Mouse (Mus musculus) liver, embryonic 12.5 days (tissue): ENCODE measurements at regions not wholly inside any gene's neighbourhood (a gene's known extent, or its start where the extent isn't known, plus 50 kb on each side); places are given as distances from the start of the nearest gene placed in this dataset.

Experiments used
- ATAC-seq: fragments of 200-750 bp; cut with Nextera tagmentation; 2 replicates; pipeline ENCODE4 v1.8.0; 2017; ENCODE audit warnings: moderate number of reproducible peaks, mild to moderate bottlenecking, moderate library complexity
- H3K27ac ChIP-seq: fragments of 300-500 bp; sonication (generic); 2 replicates; pipeline ENCODE4 v1.5.1; 2016; ENCODE audit warnings: mild to moderate bottlenecking
- H3K27me3 ChIP-seq: fragments of 300-500 bp; sonication (generic); replicated peaks from 2 replicates; pipeline ENCODE4 v1.6.1; 2016; ENCODE audit warnings: mild to moderate bottlenecking, moderate library complexity
- H3K36me3 ChIP-seq: fragments of 300-500 bp; sonication (generic); 2 replicates; pipeline ENCODE4 v1.6.1; 2016; ENCODE audit warnings: mild to moderate bottlenecking, moderate library complexity
- H3K4me1 ChIP-seq: fragments of 300-500 bp; sonication (generic); 2 replicates; pipeline ENCODE4 v1.6.1; 2016
- H3K4me2 ChIP-seq: fragments of 300-500 bp; sonication (generic); 2 replicates; pipeline ENCODE4 v1.6.1; 2016; ENCODE audit warnings: mild to moderate bottlenecking, moderate library complexity
- H3K4me3 ChIP-seq: fragments of 300-500 bp; sonication (generic); 2 replicates; pipeline ENCODE4 v1.5.1; 2016; ENCODE audit warnings: mild to moderate bottlenecking, moderate library complexity
- H3K9ac ChIP-seq: fragments of 300-500 bp; sonication (generic); 2 replicates; pipeline ENCODE4 v1.6.1; 2016; ENCODE audit warnings: mild to moderate bottlenecking, moderate library complexity
- H3K9me3 ChIP-seq: fragments of 300-500 bp; sonication (generic); replicated peaks from 2 replicates; pipeline ENCODE4 v1.6.1; 2016; ENCODE audit warnings: mild to moderate bottlenecking, moderate library complexity
- WGBS: fragments of 180-500 bp; shearing (Covaris S2); methylation state at CpG from one replicate; pipeline ENCODE4 v1.1.7; 2016; ENCODE audit not compliant: insufficient replicate concordance; 5-methylcytosine and 5-hydroxymethylcytosine counted together

DNA sequence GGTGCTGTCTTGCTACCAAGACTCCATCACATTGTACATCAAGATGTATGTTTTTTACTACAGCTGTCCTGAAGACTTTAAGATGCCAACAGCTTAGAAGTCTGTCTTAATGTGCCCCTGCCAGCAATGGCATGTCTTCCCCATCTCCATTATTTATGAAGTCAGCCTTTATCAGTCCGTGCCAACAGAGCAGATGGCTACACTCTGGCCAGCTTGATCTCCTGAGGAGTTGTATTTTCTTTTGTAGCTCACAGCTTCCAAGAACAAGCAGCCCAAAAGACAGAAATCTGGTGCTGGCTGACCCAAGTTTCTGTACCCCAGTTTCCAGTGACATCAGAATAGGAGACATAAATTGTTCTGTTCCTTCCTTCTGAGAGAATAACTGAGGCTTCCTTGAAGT is 140.5 kb upstream of the Hnrnpa3 start:
- Histone ChIP-seq H3K36me3 (no peaks in the 10 kb centered on the region), H3K4me1 (no peaks in the 10 kb centered on the region), H3K27ac (no peak overlapping the region), H3K9me3 (no peaks in the 10 kb centered on the region), H3K4me2 (no peak overlapping the region), H3K9ac (no peak overlapping the region), H3K27me3 (no peaks in the 10 kb centered on the region; the same call in 1 of the 2 replicates), H3K4me3 (no peak overlapping the region)
- no peak for ATAC-seq
- WGBS: 48% methylated on average over 1 of the region's 1 CpGs

DNA sequence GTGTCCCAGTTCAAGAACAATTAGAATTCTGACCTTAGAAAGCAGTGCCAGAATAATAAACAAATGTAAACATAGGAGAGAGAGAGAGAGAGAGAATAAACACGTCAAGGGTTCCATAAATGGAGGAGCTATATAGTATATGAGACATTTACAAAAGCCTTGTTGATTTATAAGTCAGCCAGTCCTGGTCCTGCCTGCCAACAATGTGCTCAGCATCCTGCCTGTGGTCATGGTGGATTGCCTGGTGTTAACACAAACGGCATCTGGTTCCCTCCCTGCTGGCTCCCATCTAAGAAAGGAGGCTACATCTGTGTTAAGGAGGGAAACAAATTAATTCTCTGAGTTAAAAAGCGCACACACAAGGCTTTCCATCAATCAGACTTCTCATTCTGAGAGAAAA is 133.5 kb upstream of the Hnrnpa3 start:
- Histone ChIP-seq H3K4me2 (no peak overlapping the region), H3K4me3 (no peak overlapping the region), H3K27me3 (no peaks in the 10 kb centered on the region), H3K9ac (no peak overlapping the region), H3K9me3 (no peaks in the 10 kb centered on the region), H3K27ac (no peak overlapping the region), H3K36me3 (no peaks in the 10 kb centered on the region), H3K4me1 (no peaks in the 10 kb centered on the region)
- no peak for ATAC-seq
- WGBS: 51% methylated on average over 3 of the region's 3 CpGs

DNA sequence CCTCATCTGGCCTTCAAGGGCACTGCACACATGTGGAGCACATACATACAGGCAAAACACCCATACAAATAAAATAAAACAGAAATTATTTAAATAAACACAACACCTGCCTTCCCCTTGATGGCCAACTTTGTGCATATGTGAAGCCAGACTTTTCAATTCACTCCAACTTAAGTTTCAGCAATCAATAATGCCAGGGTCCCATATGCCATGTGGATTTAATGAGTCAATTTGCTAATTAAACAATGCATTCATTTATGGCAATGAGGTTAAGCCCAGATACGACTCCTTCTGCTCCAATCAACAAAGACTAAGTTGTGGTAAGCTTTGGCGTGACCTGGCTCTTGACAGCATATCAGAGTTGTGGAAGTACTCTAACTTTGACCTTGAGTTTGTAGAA is 130.4 kb upstream of the Hnrnpa3 start:
- Histone ChIP-seq H3K27me3 (no peaks in the 10 kb centered on the region), H3K27ac (no peak overlapping the region), H3K4me3 (no peak overlapping the region), H3K4me1 (no peaks in the 10 kb centered on the region), H3K9me3 (no peaks in the 10 kb centered on the region), H3K4me2 (no peak overlapping the region), H3K9ac (no peak overlapping the region), H3K36me3 (no peaks in the 10 kb centered on the region)
- 64% methylated on average over 2 of the region's 2 CpGs for WGBS
- ATAC-seq: no peak

DNA sequence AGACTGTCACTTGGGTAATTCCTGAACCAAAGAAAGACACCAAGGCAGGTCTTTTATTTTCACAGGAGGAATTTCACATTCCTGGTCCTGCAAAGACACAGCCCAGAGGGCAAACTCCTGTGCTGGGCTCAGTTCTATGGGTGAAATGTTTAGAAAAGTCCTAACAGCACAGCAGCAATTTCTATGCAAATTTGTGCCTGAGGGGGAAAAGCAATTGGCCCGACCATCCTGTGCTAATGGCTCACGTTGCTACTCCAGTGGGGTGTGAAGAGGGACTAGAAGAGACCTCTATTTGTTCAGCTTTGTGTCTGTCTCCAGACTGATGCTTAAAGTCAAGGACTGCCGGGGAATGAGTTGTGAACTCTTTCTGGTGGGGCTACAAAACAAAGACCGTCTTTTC is 120.9 kb upstream of the Hnrnpa3 start:
- no peak for ATAC-seq
- Histone ChIP-seq H3K9me3 (no peaks in the 10 kb centered on the region), H3K4me1 (no peaks in the 10 kb centered on the region), H3K4me3 (no peak overlapping the region), H3K27ac (no peak overlapping the region), H3K27me3 (peaks cover 7% of the 10 kb centered on the region; the same call in 1 of the 2 replicates), H3K4me2 (no peak overlapping the region), H3K36me3 (no peaks in the 10 kb centered on the region), H3K9ac (no peak overlapping the region)
- WGBS: 34% methylated on average over 4 of the region's 4 CpGs

DNA sequence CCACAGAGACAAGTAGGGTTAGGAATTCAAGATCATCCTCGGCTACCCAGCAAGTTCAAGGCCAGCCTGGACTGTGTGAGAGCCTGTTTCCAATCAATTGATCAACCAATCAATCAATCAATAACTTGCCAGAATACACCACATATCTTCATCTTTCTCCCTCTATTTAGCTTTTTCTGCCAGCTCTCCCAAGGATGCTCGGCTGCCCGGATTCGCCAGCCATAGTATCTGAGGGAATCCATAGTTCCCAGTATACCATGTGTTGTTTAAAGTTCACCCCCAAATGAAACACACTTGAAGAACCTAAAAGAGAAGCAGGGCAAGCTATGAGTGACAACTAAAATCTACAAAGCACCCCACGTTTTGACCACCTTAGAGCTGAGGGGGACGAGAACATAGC is 119.3 kb upstream of the Hnrnpa3 start:
- no peak overlapping the region for H3K9ac ChIP-seq
- no peaks in the 10 kb centered on the region for H3K9me3 ChIP-seq
- H3K27ac ChIP-seq: no peak overlapping the region
- no peak overlapping the region for H3K4me2 ChIP-seq
- peaks cover 7% of the 10 kb centered on the region; the same call in 1 of the 2 replicates for H3K27me3 ChIP-seq
- no peaks in the 10 kb centered on the region for H3K4me1 ChIP-seq
- no peak overlapping the region for H3K4me3 ChIP-seq
- ATAC-seq: no peak
- WGBS: 71% methylated on average over 6 of the region's 6 CpGs
- H3K36me3 ChIP-seq: no peaks in the 10 kb centered on the region

DNA sequence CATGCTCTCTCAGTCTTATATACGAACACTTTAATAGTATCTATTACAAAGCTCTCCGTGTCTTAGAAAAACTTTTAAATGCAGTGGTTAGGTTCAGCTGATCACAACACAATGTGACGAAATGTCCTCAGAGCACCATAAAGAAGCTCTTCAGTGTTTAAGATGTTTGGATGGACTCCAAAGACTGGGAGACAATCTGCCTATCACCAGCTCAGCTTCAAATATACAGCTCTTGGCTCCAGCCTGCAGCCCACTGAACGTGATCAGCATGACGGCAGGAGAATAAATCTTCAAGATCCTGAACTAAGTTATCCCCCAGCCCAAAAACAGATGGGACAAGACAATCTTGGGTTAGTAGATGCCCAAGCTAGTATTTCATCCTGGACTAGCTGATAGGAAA is 116.7 kb upstream of the Hnrnpa3 start:
- H3K27ac ChIP-seq: no peak overlapping the region
- H3K36me3 ChIP-seq: no peaks in the 10 kb centered on the region
- H3K4me2 ChIP-seq: no peak overlapping the region
- no peaks in the 10 kb centered on the region for H3K9me3 ChIP-seq
- H3K4me1 ChIP-seq: no peaks in the 10 kb centered on the region
- no peak overlapping the region for H3K9ac ChIP-seq
- H3K4me3 ChIP-seq: no peak overlapping the region
- no peak for ATAC-seq
- peaks cover 7% of the 10 kb centered on the region; the same call in 1 of the 2 replicates for H3K27me3 ChIP-seq
- 69% methylated on average over 5 of the region's 5 CpGs for WGBS

DNA sequence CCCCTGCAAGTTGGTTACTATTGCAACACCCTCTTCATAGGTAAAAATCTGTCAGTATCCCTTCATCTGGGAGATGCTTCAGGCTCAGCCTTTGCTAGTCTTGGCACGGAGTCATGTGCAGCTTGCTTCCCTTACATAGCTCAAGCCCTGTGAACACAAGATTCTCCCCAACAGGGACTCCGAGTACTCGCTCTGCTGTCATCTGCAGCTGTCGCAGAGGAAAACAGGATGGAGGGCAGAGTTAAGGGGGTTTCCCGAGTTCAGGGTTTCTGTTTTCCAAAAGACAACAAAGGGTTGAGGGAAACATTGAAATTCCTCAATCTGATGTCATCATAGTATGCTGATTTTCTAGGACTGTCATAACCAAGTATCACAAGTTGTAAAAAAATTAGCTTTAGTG is 116.3 kb upstream of the Hnrnpa3 start:
- no peak overlapping the region for H3K4me3 ChIP-seq
- peaks cover 5% of the 10 kb centered on the region; the same call in 1 of the 2 replicates for H3K27me3 ChIP-seq
- WGBS: 44% methylated on average over 5 of the region's 5 CpGs
- H3K4me1 ChIP-seq: no peaks in the 10 kb centered on the region
- H3K4me2 ChIP-seq: no peak overlapping the region
- H3K36me3 ChIP-seq: no peaks in the 10 kb centered on the region
- ATAC-seq: no peak
- no peak overlapping the region for H3K9ac ChIP-seq
- H3K27ac ChIP-seq: no peak overlapping the region
- H3K9me3 ChIP-seq: no peaks in the 10 kb centered on the region

DNA sequence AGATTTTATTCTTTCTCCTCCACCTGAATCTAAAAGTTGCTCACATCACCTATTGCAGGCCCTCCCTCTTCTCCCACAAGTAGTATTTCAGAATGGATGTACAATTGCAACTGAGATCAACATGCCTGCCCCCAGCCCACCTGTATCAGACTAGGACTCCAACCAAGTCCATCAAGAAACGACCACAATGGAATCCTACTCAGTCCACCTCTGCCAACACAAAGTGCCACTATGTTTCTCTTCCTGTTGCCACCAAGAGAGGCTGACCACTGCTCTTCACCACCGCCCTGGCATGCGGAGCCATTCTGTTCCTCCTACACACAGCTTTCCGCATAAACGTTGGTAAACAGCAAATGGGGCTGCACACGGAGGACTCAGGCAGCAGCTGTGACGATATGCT is 113.1 kb upstream of the Hnrnpa3 start:
- ATAC-seq: no peak
- Histone ChIP-seq H3K27ac (no peak overlapping the region), H3K4me2 (no peak overlapping the region), H3K27me3 (peaks cover 5% of the 10 kb centered on the region; the same call in 1 of the 2 replicates), H3K9ac (no peak overlapping the region), H3K4me1 (no peaks in the 10 kb centered on the region), H3K36me3 (no peaks in the 10 kb centered on the region), H3K4me3 (no peak overlapping the region), H3K9me3 (no peaks in the 10 kb centered on the region)
- 73% methylated on average over 7 of the region's 7 CpGs for WGBS

DNA sequence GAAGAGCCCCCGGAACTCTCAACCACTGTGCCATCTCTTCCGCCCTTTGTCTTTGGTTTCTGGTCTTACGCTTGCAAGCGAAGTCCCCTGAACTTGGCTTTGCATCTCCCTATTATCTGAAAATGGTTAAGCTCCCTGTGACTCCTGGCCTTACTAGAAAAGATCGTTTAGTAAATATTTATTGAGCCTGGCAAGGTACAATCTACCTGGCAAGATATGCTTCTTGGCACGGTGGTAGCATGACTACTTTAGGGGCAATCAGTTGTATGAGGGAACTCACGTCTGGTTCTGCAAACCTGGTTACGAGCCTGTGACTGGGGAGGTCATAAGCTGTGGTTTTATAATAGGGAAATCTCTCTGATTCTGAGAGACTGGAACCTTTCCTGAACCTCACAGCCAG is 103.4 kb upstream of the Hnrnpa3 start:
- Histone ChIP-seq H3K27me3 (no peaks in the 10 kb centered on the region), H3K9ac (no peak overlapping the region), H3K4me3 (no peak overlapping the region), H3K4me2 (no peak overlapping the region), H3K27ac (no peak overlapping the region), H3K4me1 (no peaks in the 10 kb centered on the region), H3K9me3 (no peaks in the 10 kb centered on the region), H3K36me3 (no peaks in the 10 kb centered on the region)
- WGBS: 73% methylated on average over 8 of the region's 8 CpGs
- ATAC-seq: no peak

DNA sequence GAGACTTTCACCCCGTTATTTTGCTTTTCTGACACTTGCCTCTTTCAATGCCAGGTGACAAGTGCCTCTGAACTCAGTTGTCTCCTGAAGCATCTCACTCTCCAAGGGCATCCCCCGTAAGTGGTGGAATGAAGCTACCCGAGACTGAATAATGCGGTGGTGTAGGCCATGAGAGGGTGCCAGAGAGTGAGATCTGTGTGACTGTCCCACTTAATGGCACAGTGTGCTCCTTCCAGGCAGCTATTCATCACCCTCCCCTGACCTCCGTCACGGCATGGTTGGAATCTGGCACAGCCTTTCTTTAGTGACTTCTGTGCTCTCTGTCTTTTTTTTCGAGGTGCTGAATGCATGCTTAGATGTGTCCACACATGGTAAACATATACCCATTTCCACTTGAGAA is 102.3 kb upstream of the Hnrnpa3 start:
- H3K36me3 ChIP-seq: no peaks in the 10 kb centered on the region
- no peak overlapping the region for H3K9ac ChIP-seq
- 56% methylated on average over 7 of the region's 7 CpGs for WGBS
- H3K4me3 ChIP-seq: no peak overlapping the region
- H3K9me3 ChIP-seq: no peaks in the 10 kb centered on the region
- H3K4me2 ChIP-seq: no peak overlapping the region
- H3K27me3 ChIP-seq: no peaks in the 10 kb centered on the region
- no peak overlapping the region for H3K27ac ChIP-seq
- H3K4me1 ChIP-seq: no peaks in the 10 kb centered on the region
- no peak for ATAC-seq

DNA sequence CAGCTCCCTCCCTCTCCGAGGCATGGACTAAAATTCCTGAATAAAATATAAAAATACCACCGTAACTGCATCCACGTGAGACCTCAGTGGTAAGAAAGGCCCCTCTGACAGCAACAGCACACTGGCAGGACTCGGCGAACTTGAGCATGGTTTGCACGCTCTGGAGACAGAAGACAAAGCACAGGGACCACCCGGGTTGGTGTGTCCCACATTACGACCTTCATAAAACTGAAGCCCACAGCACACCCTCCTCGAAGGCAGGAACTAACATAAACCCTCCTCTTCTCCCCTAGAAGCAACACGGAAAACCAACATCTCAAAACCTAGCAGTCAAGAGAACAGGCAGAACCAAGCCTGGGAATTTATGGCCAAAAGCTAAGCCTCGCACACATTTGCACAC is 101.7 kb upstream of the Hnrnpa3 start:
- 64% methylated on average over 11 of the region's 11 CpGs for WGBS
- no peak for ATAC-seq

DNA sequence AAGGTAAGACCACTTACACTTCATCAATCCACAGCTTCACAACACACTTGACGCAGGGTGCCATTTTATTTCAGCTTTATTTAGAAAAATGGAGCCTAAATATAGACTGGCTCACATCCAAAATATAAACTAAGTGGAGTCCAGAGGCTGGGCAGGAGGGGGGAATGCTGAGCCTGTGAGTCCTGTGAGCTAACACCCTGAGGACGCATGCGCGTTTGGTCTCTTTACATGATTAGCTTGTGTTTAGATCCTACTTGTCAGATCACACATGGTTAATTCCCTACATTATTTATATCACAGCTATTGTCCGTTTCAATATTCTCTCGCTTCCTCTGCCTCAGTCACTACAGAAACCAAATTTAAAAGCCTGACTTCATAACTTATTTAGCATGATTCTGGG is 99.1 kb upstream of the Hnrnpa3 start:
- no peak overlapping the region for H3K9ac ChIP-seq
- no peaks in the 10 kb centered on the region for H3K36me3 ChIP-seq
- no peak overlapping the region for H3K4me3 ChIP-seq
- H3K27ac ChIP-seq: no peak overlapping the region
- 75% methylated on average over 6 of the region's 6 CpGs for WGBS
- H3K27me3 ChIP-seq: no peaks in the 10 kb centered on the region
- H3K4me2 ChIP-seq: no peak overlapping the region
- no peak for ATAC-seq
- H3K9me3 ChIP-seq: no peaks in the 10 kb centered on the region
- H3K4me1 ChIP-seq: peaks cover 11% of the 10 kb centered on the region

More for the DNA sequence above, 101.7 kb upstream of the Hnrnpa3 start:
- Histone ChIP-seq H3K27ac (no peak overlapping the region), H3K9me3 (no peaks in the 10 kb centered on the region), H3K4me2 (no peak overlapping the region), H3K4me3 (no peak overlapping the region), H3K9ac (no peak overlapping the region), H3K27me3 (no peaks in the 10 kb centered on the region), H3K4me1 (no peaks in the 10 kb centered on the region), H3K36me3 (no peaks in the 10 kb centered on the region)

DNA sequence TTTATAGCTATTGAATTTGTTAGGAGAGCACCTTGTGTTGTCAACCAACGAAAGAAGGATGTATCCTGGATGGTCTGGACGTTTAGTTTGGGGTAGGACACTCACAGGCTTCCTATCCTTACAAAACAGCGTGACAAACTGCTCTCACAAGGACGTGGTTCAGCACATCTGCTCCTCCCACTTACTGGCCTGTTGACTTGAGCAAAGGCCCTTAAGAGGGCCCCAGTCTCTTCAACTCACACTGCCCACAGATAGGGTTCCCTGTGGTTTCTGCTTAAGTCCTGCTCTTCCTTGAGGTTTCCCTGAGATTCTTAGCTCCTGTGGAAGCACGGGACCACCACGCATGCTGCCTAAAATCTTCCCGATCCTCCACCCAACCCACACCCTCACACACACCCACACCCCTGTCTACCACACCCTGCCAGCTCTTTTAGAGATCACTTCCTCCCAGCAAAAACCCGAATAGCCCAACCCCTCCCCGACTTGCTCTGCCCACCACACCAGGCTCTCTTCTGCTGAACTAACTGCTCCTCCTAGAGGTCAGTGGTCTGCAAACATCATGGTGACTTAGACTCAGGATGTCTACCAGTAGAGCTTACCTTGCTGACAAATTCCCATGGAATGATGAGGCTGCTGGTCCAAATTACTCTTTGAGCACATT is 95.7 kb upstream of the Hnrnpa3 start:
- Histone ChIP-seq H3K27ac (no peak overlapping the region), H3K27me3 (no peaks in the 10 kb centered on the region), H3K9ac (no peak overlapping the region), H3K9me3 (no peaks in the 10 kb centered on the region), H3K36me3 (no peaks in the 10 kb centered on the region), H3K4me2 (no peak overlapping the region), H3K4me1 (peaks cover 11% of the 10 kb centered on the region), H3K4me3 (no peak overlapping the region)
- 0 out of 2 replicates have a peak, but pooled peaks have one; percentile 27 for ATAC-seq
- 21% methylated on average over 9 of the region's 9 CpGs for WGBS
